Comparison of ENCODE assay signal across 8 mouse cellular contexts in the genomic region with DNA sequence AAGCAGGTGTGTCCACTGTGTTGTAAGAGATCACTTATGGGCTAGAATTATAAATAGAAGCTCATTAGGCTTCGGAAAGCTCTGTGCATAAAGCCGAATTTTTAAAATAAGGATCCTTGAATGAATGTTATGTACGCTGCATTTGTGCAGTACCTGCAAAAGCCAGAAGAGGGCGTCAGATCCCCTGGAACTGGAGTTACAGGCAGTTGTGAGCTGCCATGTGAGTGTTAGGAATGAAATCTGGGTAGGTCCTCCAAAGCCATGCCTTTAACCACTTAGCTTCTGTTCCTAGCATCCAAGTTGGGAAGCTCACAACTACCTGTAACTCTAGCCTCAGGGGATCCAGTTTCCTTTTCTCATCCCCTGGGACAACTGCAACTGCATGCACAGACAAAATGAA.
A peak's percentile ranks its signal among the peaks of the same experiment; 100 is the strongest.
DNase-seq lines count a peak whose midpoint lies in the region; ATAC-seq and TF ChIP-seq lines count a peak whose summit lies in the region.

No protein-coding gene starts in this region.

- no peak overlapping the region for H3K4me3 ChIP-seq in heart, adult 2 months
- H3K4me3 ChIP-seq in forebrain, embryonic 13.5 days: no peak overlapping the region

- H3K79me2 ChIP-seq in heart, adult 2 months (replicated peaks; ENCODE audit: control insufficient read depth, insufficient read depth, low read length): peaks cover 4% of the 10 kb centered on the region

- TF ChIP-seq POLR2A in heart, adult 2 months (IDR thresholded peaks at IDR 0.05; ENCODE audit: insufficient read depth, low read depth, low read length): no peak

- H3K4me2 ChIP-seq in forebrain, embryonic 13.5 days: no peak overlapping the region

- H3K36me3 ChIP-seq in heart, adult 2 months (ENCODE audit: control insufficient read depth, insufficient read depth, low read length): 0 out of 2 replicates have a peak, but pooled peaks cover 2% of the 10 kb centered on the region
- H3K36me3 ChIP-seq in forebrain, embryonic 13.5 days (ENCODE audit: poor library complexity, severe bottlenecking): no peaks in the 10 kb centered on the region

- 64% methylated on average over 4 of the region's 4 CpGs for WGBS in heart, adult 2 months
- 57% methylated on average over 4 of the region's 4 CpGs for WGBS in forebrain, embryonic 13.5 days

- peak; percentile 26 to 57 for DNase-seq in heart, adult 2 months
- no peak for DNase-seq in heart, postnatal 25 days (ENCODE audit: low spot score)
- peak; percentile 88 for DNase-seq in A20 (ENCODE audit: low read depth, low spot score)
- DNase-seq in T-cell, adult 2 months (ENCODE audit: low spot score): peak; percentile 73
- DNase-seq in kidney, postnatal 36 days: peak; percentile 55 to 82
- peak; percentile 26 to 52 for DNase-seq in spleen, postnatal 36 days (ENCODE audit: low spot score in 2 of 2)
- no peak for DNase-seq in right cerebral cortex, postnatal 10 days (ENCODE audit: low spot score in 2 of 2)

- TF ChIP-seq CTCF in heart, adult 2 months (IDR thresholded peaks at IDR 0.05): peak; percentile 76

- H3K27me3 ChIP-seq in heart, adult 2 months (ENCODE audit: control insufficient read depth, insufficient read depth, low read length): no peaks in the 10 kb centered on the region
- H3K27me3 ChIP-seq in forebrain, embryonic 13.5 days: no peaks in the 10 kb centered on the region

- no peak for ATAC-seq in forebrain, embryonic 13.5 days

- H3K4me1 ChIP-seq in heart, adult 2 months (ENCODE audit: control insufficient read depth, insufficient read depth, low read length): peaks cover 4% of the 10 kb centered on the region
- peaks cover 26% of the 10 kb centered on the region for H3K4me1 ChIP-seq in forebrain, embryonic 13.5 days

- H3K9ac ChIP-seq in heart, adult 2 months (ENCODE audit: low read depth, low read length): no peak overlapping the region
- no peak overlapping the region for H3K9ac ChIP-seq in forebrain, embryonic 13.5 days

- TF ChIP-seq EP300 in heart, adult 2 months (IDR thresholded peaks at IDR 0.05; ENCODE audit: insufficient read depth, low read depth, low read length): peak; percentile 59; the same call in 1 of the 2 replicates

- H3K9me3 ChIP-seq in forebrain, embryonic 13.5 days (replicated peaks): no peaks in the 10 kb centered on the region

- H3K27ac ChIP-seq in heart, adult 2 months: no peak overlapping the region
- H3K27ac ChIP-seq in forebrain, embryonic 13.5 days: no peak overlapping the region

- intact Hi-C loops in heart, adult 2 months (cut with DNase I): loop anchor here (2.0 to 10.0 kb wide), 3 partner anchors 31 to 171 kb away; no protein-coding TSS in a partner anchor
- intact Hi-C loops in heart, postnatal 25 days (cut with DNase I): no loop called here

Comparison
In these comparisons a context has a peak if more than half of its experiments do, and no peak if none do; other contexts are left out.
1. DNase-seq: peak in heart, adult 2 months (2 of 2), A20 (single experiment), T-cell, adult 2 months (single experiment), kidney, postnatal 36 days (2 of 2) and spleen, postnatal 36 days (2 of 2); none in heart, postnatal 25 days (single experiment) and right cerebral cortex, postnatal 10 days (0 of 2).